Mouse (Mus musculus): Measurements from ENCODE around the gene Anp32a. TPM values are rescaled to one million over a fixed set of nuclear protein-coding genes. Genes with fewer than 3 reads are reported as not detected.
A peak's percentile ranks its signal among the peaks of the same experiment; 100 is the strongest.

Anp32a gene
- total RNA-seq, 2 experiments from 2014 or later = 285 to 296 TPM

GRCm38 (mm10) chr9:62345633-62346387 lies 4.7 kb downstream of the Anp32a start:
- DNase-seq (ENCODE audit: extremely low spot score in 1 of 2, low spot score in 1 of 2) = no peak

- DNase-seq (ENCODE audit: extremely low spot score in 1 of 2, low spot score in 1 of 2) = no peak
These were observed 5.2 kb downstream of the Anp32a start for GRCm38 (mm10) chr9:62346388-62346679.

GRCm38 (mm10) chr9:62347201-62347600 lies 6.1 kb downstream of the Anp32a start:
- DNase-seq (ENCODE audit: extremely low spot score in 1 of 2, low spot score in 1 of 2) = no peak

- no peak for DNase-seq (ENCODE audit: extremely low spot score in 1 of 2, low spot score in 1 of 2)
These were observed 7.0 kb downstream of the Anp32a start for GRCm38 (mm10) chr9:62348050-62348449.

GRCm38 (mm10) chr9:62348467-62348985 lies 7.4 kb downstream of the Anp32a start:
- DNase-seq (ENCODE audit: extremely low spot score in 1 of 2, low spot score in 1 of 2) = no peak

- no peak for DNase-seq (ENCODE audit: extremely low spot score in 1 of 2, low spot score in 1 of 2)
These were observed 8.2 kb downstream of the Anp32a start for GRCm38 (mm10) chr9:62349250-62349649.

GRCm38 (mm10) chr9:62350721-62351120 lies 9.6 kb downstream of the Anp32a start:
- no peak for DNase-seq (ENCODE audit: extremely low spot score in 1 of 2, low spot score in 1 of 2)

GRCm38 (mm10) chr9:62351200-62351599 lies 10.1 kb downstream of the Anp32a start:
- no peak for DNase-seq (ENCODE audit: extremely low spot score in 1 of 2, low spot score in 1 of 2)

GRCm38 (mm10) chr9:62353784-62354183 lies 12.7 kb downstream of the Anp32a start:
- no peak for DNase-seq (ENCODE audit: extremely low spot score in 1 of 2, low spot score in 1 of 2)

- no peak for DNase-seq (ENCODE audit: extremely low spot score in 1 of 2, low spot score in 1 of 2)
These were observed 14.0 kb downstream of the Anp32a start for GRCm38 (mm10) chr9:62354838-62355719.

GRCm38 (mm10) chr9:62355763-62356162 lies 14.7 kb downstream of the Anp32a start:
- no peak for DNase-seq (ENCODE audit: extremely low spot score in 1 of 2, low spot score in 1 of 2)

GRCm38 (mm10) chr9:62357593-62357992 lies 16.5 kb downstream of the Anp32a start:
- DNase-seq (ENCODE audit: extremely low spot score in 1 of 2, low spot score in 1 of 2) = no peak

- DNase-seq (ENCODE audit: extremely low spot score in 1 of 2, low spot score in 1 of 2) = no peak
These were observed 17.8 kb downstream of the Anp32a start for GRCm38 (mm10) chr9:62358851-62359250.

GRCm38 (mm10) chr9:62360889-62361288 lies 19.8 kb downstream of the Anp32a start:
- no peak for DNase-seq (ENCODE audit: extremely low spot score in 1 of 2, low spot score in 1 of 2)

- DNase-seq (ENCODE audit: extremely low spot score in 1 of 2, low spot score in 1 of 2) = no peak
These were observed 21.8 kb downstream of the Anp32a start for GRCm38 (mm10) chr9:62362835-62363385.

- peak; percentile 69 to 70 for DNase-seq (ENCODE audit: extremely low spot score in 1 of 2, low spot score in 1 of 2)
These were observed 22.5 kb downstream of the Anp32a start for GRCm38 (mm10) chr9:62363619-62364018.

GRCm38 (mm10) chr9:62364216-62364615 lies 23.1 kb downstream of the Anp32a start:
- DNase-seq (ENCODE audit: extremely low spot score in 1 of 2, low spot score in 1 of 2) = no peak

- no peak for DNase-seq (ENCODE audit: extremely low spot score in 1 of 2, low spot score in 1 of 2)
These were observed 23.7 kb downstream of the Anp32a start for GRCm38 (mm10) chr9:62364831-62365230.

GRCm38 (mm10) chr9:62365326-62366080 lies 24.4 kb downstream of the Anp32a start:
- no peak for DNase-seq (ENCODE audit: extremely low spot score in 1 of 2, low spot score in 1 of 2)
